In genomic region chr7:121394875-121395274, GRCm38 (mm10) we compare ENCODE assay signal across 28 mouse cellular contexts. TPM values are rescaled to one million over a fixed set of nuclear protein-coding genes. Genes with fewer than 3 reads are reported as not detected.
A peak's percentile ranks its signal among the peaks of the same experiment; 100 is the strongest.
DNase-seq lines count a peak whose midpoint lies in the region; ATAC-seq lines count a peak whose summit lies in the region.
"Had no signal": no experiment of that assay in that cellular context is flagged by ENCODE, and none has a peak within 500 bp of the region (broad histone marks: within the 10 kb centered on the region; RNA-seq: fewer than 3 reads in every experiment).

No protein-coding gene starts in this region.

- H3K27me3 ChIP-seq in forebrain, embryonic 16.5 days (replicated peaks; ENCODE audit: control insufficient read depth, insufficient read depth, low read length): peaks cover 32% of the 10 kb centered on the region
- peaks cover 58% of the 10 kb centered on the region for H3K27me3 ChIP-seq in forebrain, embryonic 10.5 days (ENCODE audit: poor library complexity, severe bottlenecking)
- peaks cover 35% of the 10 kb centered on the region for H3K27me3 ChIP-seq in hindbrain, embryonic 15.5 days
- H3K27me3 ChIP-seq in hindbrain, embryonic 10.5 days (ENCODE audit: insufficient read depth, poor library complexity, severe bottlenecking): peaks cover 52% of the 10 kb centered on the region
- H3K27me3 ChIP-seq in neural tube, embryonic 13.5 days: peaks cover 62% of the 10 kb centered on the region

- peaks cover 15% of the 10 kb centered on the region for H3K4me1 ChIP-seq in forebrain, embryonic 16.5 days (replicated peaks; ENCODE audit: control insufficient read depth, insufficient read depth, low read length)
- peaks cover 18% of the 10 kb centered on the region for H3K4me1 ChIP-seq in forebrain, embryonic 10.5 days
- H3K4me1 ChIP-seq in hindbrain, embryonic 15.5 days (replicated peaks): peaks cover 21% of the 10 kb centered on the region
- H3K4me1 ChIP-seq in hindbrain, embryonic 10.5 days (replicated peaks): peaks cover 28% of the 10 kb centered on the region
- H3K4me1 ChIP-seq in neural tube, embryonic 13.5 days (replicated peaks): peaks cover 19% of the 10 kb centered on the region
- H3K4me1 ChIP-seq: liver, embryonic 15.5 days had no signal

- H3K9me3 ChIP-seq in forebrain, embryonic 16.5 days (ENCODE audit: control insufficient read depth, low read length): no peaks in the 10 kb centered on the region
- H3K9me3 ChIP-seq in forebrain, embryonic 10.5 days: no peaks in the 10 kb centered on the region
- no peaks in the 10 kb centered on the region for H3K9me3 ChIP-seq in hindbrain, embryonic 15.5 days
- no peaks in the 10 kb centered on the region for H3K9me3 ChIP-seq in hindbrain, embryonic 10.5 days
- no peaks in the 10 kb centered on the region for H3K9me3 ChIP-seq in neural tube, embryonic 13.5 days
- H3K9me3 ChIP-seq: embryonic facial prominence, embryonic 12.5 days; limb, embryonic 12.5 days; liver, embryonic 15.5 days had no signal

- H3K36me3 ChIP-seq in forebrain, embryonic 16.5 days (ENCODE audit: control insufficient read depth, insufficient read depth): no peaks in the 10 kb centered on the region
- no peaks in the 10 kb centered on the region for H3K36me3 ChIP-seq in forebrain, embryonic 10.5 days (replicated peaks)
- H3K36me3 ChIP-seq in hindbrain, embryonic 15.5 days: no peaks in the 10 kb centered on the region
- no peaks in the 10 kb centered on the region for H3K36me3 ChIP-seq in hindbrain, embryonic 10.5 days
- H3K36me3 ChIP-seq in neural tube, embryonic 13.5 days: no peaks in the 10 kb centered on the region
- H3K36me3 ChIP-seq: embryonic facial prominence, embryonic 12.5 days; G1E; limb, embryonic 12.5 days; liver, embryonic 15.5 days had no signal

- no peak overlapping the region for H3K9ac ChIP-seq in forebrain, embryonic 16.5 days (replicated peaks; ENCODE audit: low read depth, low read length)
- no peak overlapping the region for H3K9ac ChIP-seq in hindbrain, embryonic 15.5 days
- no peak overlapping the region for H3K9ac ChIP-seq in neural tube, embryonic 13.5 days
- H3K9ac ChIP-seq: embryonic facial prominence, embryonic 12.5 days; limb, embryonic 12.5 days; liver, embryonic 15.5 days; lung, embryonic 14.5 days had no signal

- H3K4me2 ChIP-seq in forebrain, embryonic 16.5 days (ENCODE audit: low read length): peak overlapping the region; percentile 14
- peak overlapping the region; percentile 95 for H3K4me2 ChIP-seq in hindbrain, embryonic 15.5 days
- H3K4me2 ChIP-seq in neural tube, embryonic 13.5 days: peak overlapping the region; percentile 68
- H3K4me2 ChIP-seq: embryonic facial prominence, embryonic 12.5 days; limb, embryonic 12.5 days; liver, embryonic 15.5 days; lung, embryonic 14.5 days had no signal

- no peak overlapping the region for H3K27ac ChIP-seq in forebrain, embryonic 16.5 days (ENCODE audit: low read length)
- no peak overlapping the region for H3K27ac ChIP-seq in forebrain, embryonic 10.5 days
- H3K27ac ChIP-seq in hindbrain, embryonic 15.5 days (replicated peaks): no peak overlapping the region
- no peak overlapping the region for H3K27ac ChIP-seq in hindbrain, embryonic 10.5 days
- H3K27ac ChIP-seq in neural tube, embryonic 13.5 days (replicated peaks): no peak overlapping the region
- H3K27ac ChIP-seq: embryonic facial prominence, embryonic 12.5 days; limb, embryonic 12.5 days; liver, embryonic 15.5 days had no signal

- no peak for ATAC-seq in forebrain, embryonic 16.5 days
- no peak for ATAC-seq in hindbrain, embryonic 15.5 days (ENCODE audit: low FRiP score, low read depth)
- no peak for ATAC-seq in neural tube, embryonic 13.5 days (ENCODE audit: low read depth)
- ATAC-seq: intestine, postnatal 0 days; Patski had no signal

- no peak for DNase-seq in forebrain, embryonic 10.5 days (ENCODE audit: extremely low spot score, low spot score)
- DNase-seq in hindbrain, embryonic 10.5 days (ENCODE audit: low spot score): no peak
- no peak for DNase-seq in neural tube, embryonic 10.5 days (ENCODE audit: extremely low spot score, low spot score)
- DNase-seq in right cerebral cortex, postnatal 10 days (ENCODE audit: low spot score in 2 of 2): no peak
- DNase-seq in kidney, adult 18-20 months: no peak
- DNase-seq: adrenal gland, postnatal 10 days; cerebellum, adult 11 months; cerebellum, adult 9-10 months; cerebellum, postnatal 36 days; embryo, embryonic 11 days; gastrocnemius, postnatal 10 days; heart, postnatal 14 days; kidney, postnatal 14 days; layer of hippocampus, adult 9-11 months; lung, embryonic 14.5 days; lung, postnatal 14 days; right cerebral cortex, postnatal 14 days had no signal

- no peak overlapping the region for H3K4me3 ChIP-seq in forebrain, embryonic 16.5 days (replicated peaks; ENCODE audit: low read length)
- H3K4me3 ChIP-seq in forebrain, embryonic 10.5 days: no peak overlapping the region
- peak overlapping the region; percentile 59; the same call in 1 of the 2 replicates for H3K4me3 ChIP-seq in hindbrain, embryonic 15.5 days
- H3K4me3 ChIP-seq in hindbrain, embryonic 10.5 days: no peak overlapping the region
- H3K4me3 ChIP-seq in neural tube, embryonic 13.5 days: peak overlapping the region; percentile 3; the same call in 1 of the 2 replicates
- H3K4me3 ChIP-seq: embryonic facial prominence, embryonic 12.5 days; limb, embryonic 12.5 days; liver, embryonic 15.5 days had no signal

- WGBS in forebrain, embryonic 16.5 days: 75% methylated on average over 2 of the region's 2 CpGs
- WGBS in forebrain, embryonic 10.5 days: 92% methylated on average over 2 of the region's 2 CpGs
- WGBS in hindbrain, embryonic 15.5 days: 95% methylated on average over 2 of the region's 2 CpGs
- 92% methylated on average over 2 of the region's 2 CpGs for WGBS in hindbrain, embryonic 10.5 days
- WGBS in neural tube, embryonic 13.5 days: 88% methylated on average over 2 of the region's 2 CpGs

RNA-seq across cellular contexts. Expression of gene Hs3st2, which starts 3.2 kb away (rescaled TPM):
- polyA plus RNA-seq in forebrain, embryonic 16.5 days (2015; fragmentation: Nextera tagmentation; extraction: Ambion mirVana): 18.1 and 18.7 TPM in 2 replicates
- polyA plus RNA-seq in forebrain, embryonic 10.5 days (2016; fragmentation: Nextera tagmentation; extraction: Ambion mirVana): not detected in 2 replicates
- 16.1 and 18.7 TPM in 2 replicates for polyA plus RNA-seq in hindbrain, embryonic 15.5 days (2015; fragmentation: Nextera tagmentation; extraction: Ambion mirVana)
- polyA plus RNA-seq in hindbrain, embryonic 10.5 days (2016; fragmentation: Nextera tagmentation; extraction: Ambion mirVana): 0.56 and 1.6 TPM in 2 replicates
- polyA plus RNA-seq in neural tube, embryonic 13.5 days (2015; fragmentation: Nextera tagmentation; extraction: Ambion mirVana): 14.1 and 16.8 TPM in 2 replicates
- polyA plus RNA-seq: G1E; gonadal fat pad, adult 2 months; liver, adult 2 months; liver, embryonic 15.5 days; Patski had no signal

Comparison
In these comparisons a context has a peak if more than half of its experiments do, and no peak if none do; other contexts are left out.
1. H3K4me3 ChIP-seq: peak in hindbrain, embryonic 15.5 days (single experiment) and neural tube, embryonic 13.5 days (single experiment); none in forebrain, embryonic 16.5 days (single experiment), forebrain, embryonic 10.5 days (single experiment) and hindbrain, embryonic 10.5 days (single experiment).
2. H3K4me2 ChIP-seq: peak in every context shown above with its lines; median percentile 95 in hindbrain, embryonic 15.5 days; 68 in neural tube, embryonic 13.5 days; 14 in forebrain, embryonic 16.5 days.